Mouse (Mus musculus): Measurements from ENCODE around the gene Nutm2.
"Not testable (repeated sequence)": the region's sequence is repeated elsewhere in the genome, so short reads cannot be mapped to it uniquely, and the experiment has no call there.

Gene Nutm2

GRCm38 (mm10) chr13:50467007-50467406 lies at the start of gene Nutm2:
Gene Nutm2 (plus strand): TSS chr13:50467307.
- no peak for DNase-seq (ENCODE audit: low read depth, low spot score)
- Histone ChIP-seq H3K27me3 (ENCODE audit: control insufficient read depth, insufficient read depth, low read length, poor library complexity, severe bottlenecking) (no peaks in the 10 kb centered on the region), H3K36me3 (ENCODE audit: control insufficient read depth, insufficient read depth, low read length, poor library complexity, severe bottlenecking) (no peaks in the 10 kb centered on the region)

- DNase-seq (ENCODE audit: low read depth, low spot score): peak; percentile 58
- Histone ChIP-seq H3K27me3 (ENCODE audit: control insufficient read depth, insufficient read depth, low read length, poor library complexity, severe bottlenecking) (no peaks in the 10 kb centered on the region), H3K36me3 (ENCODE audit: control insufficient read depth, insufficient read depth, low read length, poor library complexity, severe bottlenecking) (no peaks in the 10 kb centered on the region)
These were observed 49.5 kb upstream of the Nutm2 start, which contains the start of gene Fbxw17 for GRCm38 (mm10) chr13:50417389-50418183. Gene Fbxw17 (plus strand): TSS chr13:50417864.

GRCm38 (mm10) chr13:50418421-50418820 lies 48.7 kb upstream of the Nutm2 start:
- Histone ChIP-seq H3K36me3 (ENCODE audit: control insufficient read depth, insufficient read depth, low read length, poor library complexity, severe bottlenecking) (no peaks in the 10 kb centered on the region), H3K27me3 (ENCODE audit: control insufficient read depth, insufficient read depth, low read length, poor library complexity, severe bottlenecking) (no peaks in the 10 kb centered on the region)
- DNase-seq (ENCODE audit: low read depth, low spot score): no peak

GRCm38 (mm10) chr13:50423625-50424209 lies 43.4 kb upstream of the Nutm2 start:
- H3K36me3 ChIP-seq (ENCODE audit: control insufficient read depth, insufficient read depth, low read length, poor library complexity, severe bottlenecking): peaks cover 2% of the 10 kb centered on the region; the same call in 1 of the 2 replicates
- DNase-seq (ENCODE audit: low read depth, low spot score): no peak
- H3K27me3 ChIP-seq (ENCODE audit: control insufficient read depth, insufficient read depth, low read length, poor library complexity, severe bottlenecking): no peaks in the 10 kb centered on the region

- H3K27me3 ChIP-seq (ENCODE audit: control insufficient read depth, insufficient read depth, low read length, poor library complexity, severe bottlenecking): no peaks in the 10 kb centered on the region
- no peak for DNase-seq (ENCODE audit: low read depth, low spot score)
- H3K36me3 ChIP-seq (ENCODE audit: control insufficient read depth, insufficient read depth, low read length, poor library complexity, severe bottlenecking): peaks cover 2% of the 10 kb centered on the region; the same call in 1 of the 2 replicates
These were observed 42.6 kb upstream of the Nutm2 start for GRCm38 (mm10) chr13:50424517-50424916.

GRCm38 (mm10) chr13:50426686-50427085 lies 40.4 kb upstream of the Nutm2 start:
- Histone ChIP-seq H3K27me3 (ENCODE audit: control insufficient read depth, insufficient read depth, low read length, poor library complexity, severe bottlenecking) (no peaks in the 10 kb centered on the region), H3K36me3 (ENCODE audit: control insufficient read depth, insufficient read depth, low read length, poor library complexity, severe bottlenecking) (peaks cover 4% of the 10 kb centered on the region)
- no peak for DNase-seq (ENCODE audit: low read depth, low spot score)

GRCm38 (mm10) chr13:50443812-50444211 lies 23.3 kb upstream of the Nutm2 start, which contains the start of gene Gm47429:
Gene Gm47429 (minus strand): TSS chr13:50443912.
- no peaks in the 10 kb centered on the region for H3K27me3 ChIP-seq (ENCODE audit: control insufficient read depth, insufficient read depth, low read length, poor library complexity, severe bottlenecking)
- no peak for DNase-seq (ENCODE audit: low read depth, low spot score)
- no peaks in the 10 kb centered on the region for H3K36me3 ChIP-seq (ENCODE audit: control insufficient read depth, insufficient read depth, low read length, poor library complexity, severe bottlenecking)

GRCm38 (mm10) chr13:50445261-50445660 lies 21.8 kb upstream of the Nutm2 start:
- no peaks in the 10 kb centered on the region for H3K27me3 ChIP-seq (ENCODE audit: control insufficient read depth, insufficient read depth, low read length, poor library complexity, severe bottlenecking)
- no peak for DNase-seq (ENCODE audit: low read depth, low spot score)
- H3K36me3 ChIP-seq (ENCODE audit: control insufficient read depth, insufficient read depth, low read length, poor library complexity, severe bottlenecking): no peaks in the 10 kb centered on the region

- H3K36me3 ChIP-seq (ENCODE audit: control insufficient read depth, insufficient read depth, low read length, poor library complexity, severe bottlenecking); H3K27me3 ChIP-seq (ENCODE audit: control insufficient read depth, insufficient read depth, low read length, poor library complexity, severe bottlenecking); DNase-seq (ENCODE audit: low read depth, low spot score): not testable (repeated sequence)
These were observed 14.8 kb upstream of the Nutm2 start for GRCm38 (mm10) chr13:50452266-50452665.

GRCm38 (mm10) chr13:50453426-50453825 lies 13.7 kb upstream of the Nutm2 start:
- Histone ChIP-seq H3K36me3 (ENCODE audit: control insufficient read depth, insufficient read depth, low read length, poor library complexity, severe bottlenecking) (no peaks in the 10 kb centered on the region), H3K27me3 (ENCODE audit: control insufficient read depth, insufficient read depth, low read length, poor library complexity, severe bottlenecking) (no peaks in the 10 kb centered on the region)
- no peak for DNase-seq (ENCODE audit: low read depth, low spot score)

- DNase-seq (ENCODE audit: low read depth, low spot score); H3K27me3 ChIP-seq (ENCODE audit: control insufficient read depth, insufficient read depth, low read length, poor library complexity, severe bottlenecking); H3K36me3 ChIP-seq (ENCODE audit: control insufficient read depth, insufficient read depth, low read length, poor library complexity, severe bottlenecking): not testable (repeated sequence)
These were observed 6.7 kb upstream of the Nutm2 start for GRCm38 (mm10) chr13:50460433-50460832.

- no peak for DNase-seq (ENCODE audit: low read depth, low spot score)
- no peaks in the 10 kb centered on the region for H3K27me3 ChIP-seq (ENCODE audit: control insufficient read depth, insufficient read depth, low read length, poor library complexity, severe bottlenecking)
- no peaks in the 10 kb centered on the region for H3K36me3 ChIP-seq (ENCODE audit: control insufficient read depth, insufficient read depth, low read length, poor library complexity, severe bottlenecking)
These were observed 2.2 kb upstream of the Nutm2 start for GRCm38 (mm10) chr13:50464621-50465562.

- H3K36me3 ChIP-seq (ENCODE audit: control insufficient read depth, insufficient read depth, low read length, poor library complexity, severe bottlenecking); DNase-seq (ENCODE audit: low read depth, low spot score); H3K27me3 ChIP-seq (ENCODE audit: control insufficient read depth, insufficient read depth, low read length, poor library complexity, severe bottlenecking): not testable (repeated sequence)
These were observed 21.4 kb downstream of the Nutm2 start for GRCm38 (mm10) chr13:50488510-50488909.

- not testable (repeated sequence) for H3K36me3 ChIP-seq (ENCODE audit: control insufficient read depth, insufficient read depth, low read length, poor library complexity, severe bottlenecking)
These were observed 43.6 kb downstream of the Nutm2 start for GRCm38 (mm10) chr13:50510470-50511343.

More at GRCm38 (mm10) chr13:50510470-50511343, 43.6 kb downstream of the Nutm2 start:
- DNase-seq (ENCODE audit: low read depth, low spot score); H3K27me3 ChIP-seq (ENCODE audit: control insufficient read depth, insufficient read depth, low read length, poor library complexity, severe bottlenecking): not testable (repeated sequence)

Data from splenic B cell, adult 2 months (primary cell).